Mouse (Mus musculus): ENCODE data around the gene Tkfc. TPM values are rescaled to one million over a fixed set of nuclear protein-coding genes. Genes with fewer than 3 reads are reported as not detected.
A peak's percentile ranks its signal among the peaks of the same experiment; 100 is the strongest.

The Tkfc gene
- 22.1 and 22.4 TPM in 2 replicates for polyA plus RNA-seq (2016; fragmentation: Nextera tagmentation; extraction: Ambion mirVana)

GRCm38 (mm10) chr19:10605293-10605900 lies at the start of gene Tkfc, which contains the start of gene Ddb1:
Gene Tkfc, minus strand, starts transcription at chr19:10605654.
Gene Ddb1, plus strand, starts transcription at chr19:10605327.
- H3K4me1 ChIP-seq, result peaks cover 44% of the 10 kb centered on the region
- H3K27me3 ChIP-seq (replicated peaks; ENCODE audit: low read depth, poor library complexity, severe bottlenecking), result no peaks in the 10 kb centered on the region
- peak within 1 kb of the TSS; percentile 91 for H3K27ac ChIP-seq (replicated peaks)
- under 1% methylated on average over 49 of the region's 49 CpGs for WGBS
- H3K36me3 ChIP-seq (replicated peaks), result peaks cover 41% of the 10 kb centered on the region
- peak; percentile 99 for DNase-seq (ENCODE audit: low spot score)
- H3K4me3 ChIP-seq, result peak within 1 kb of the TSS; percentile 89
- H3K9me3 ChIP-seq, result no peaks in the 10 kb centered on the region

GRCm38 (mm10) chr19:10648156-10648555 lies 42.7 kb upstream of the Tkfc start:
- WGBS, result 78% methylated on average over 8 of the region's 8 CpGs
- H3K27me3 ChIP-seq (replicated peaks; ENCODE audit: low read depth, poor library complexity, severe bottlenecking), result no peaks in the 10 kb centered on the region
- no peak overlapping the region for H3K4me3 ChIP-seq
- DNase-seq (ENCODE audit: low spot score), result no peak
- no peaks in the 10 kb centered on the region for H3K9me3 ChIP-seq
- H3K4me1 ChIP-seq, result 0 out of 2 replicates have a peak, but pooled peaks cover 5% of the 10 kb centered on the region
- no peak overlapping the region for H3K27ac ChIP-seq (replicated peaks)
- no peaks in the 10 kb centered on the region for H3K36me3 ChIP-seq (replicated peaks)

GRCm38 (mm10) chr19:10645616-10646015 lies 40.2 kb upstream of the Tkfc start:
- Histone ChIP-seq H3K4me1 (peaks cover 9% of the 10 kb centered on the region; the same call in 1 of the 2 replicates), H3K27me3 (replicated peaks; ENCODE audit: low read depth, poor library complexity, severe bottlenecking) (no peaks in the 10 kb centered on the region), H3K36me3 (replicated peaks) (no peaks in the 10 kb centered on the region), H3K9me3 (no peaks in the 10 kb centered on the region), H3K4me3 (no peak overlapping the region), H3K27ac (replicated peaks) (no peak overlapping the region)
- 86% methylated on average over 2 of the region's 2 CpGs for WGBS
- no peak for DNase-seq (ENCODE audit: low spot score)

- no peaks in the 10 kb centered on the region for H3K36me3 ChIP-seq (replicated peaks)
- H3K4me1 ChIP-seq, result peaks cover 11% of the 10 kb centered on the region; the same call in 1 of the 2 replicates
- no peak overlapping the region for H3K4me3 ChIP-seq
- H3K27me3 ChIP-seq (replicated peaks; ENCODE audit: low read depth, poor library complexity, severe bottlenecking), result peaks cover 3% of the 10 kb centered on the region
- 54% methylated on average over 13 of the region's 13 CpGs for WGBS
- no peaks in the 10 kb centered on the region for H3K9me3 ChIP-seq
- H3K27ac ChIP-seq (replicated peaks), result no peak overlapping the region; the same call in 1 of the 2 replicates
- DNase-seq (ENCODE audit: low spot score), result no peak
Observed at GRCm38 (mm10) chr19:10640589-10641378, 35.3 kb upstream of the Tkfc start.

DNA sequence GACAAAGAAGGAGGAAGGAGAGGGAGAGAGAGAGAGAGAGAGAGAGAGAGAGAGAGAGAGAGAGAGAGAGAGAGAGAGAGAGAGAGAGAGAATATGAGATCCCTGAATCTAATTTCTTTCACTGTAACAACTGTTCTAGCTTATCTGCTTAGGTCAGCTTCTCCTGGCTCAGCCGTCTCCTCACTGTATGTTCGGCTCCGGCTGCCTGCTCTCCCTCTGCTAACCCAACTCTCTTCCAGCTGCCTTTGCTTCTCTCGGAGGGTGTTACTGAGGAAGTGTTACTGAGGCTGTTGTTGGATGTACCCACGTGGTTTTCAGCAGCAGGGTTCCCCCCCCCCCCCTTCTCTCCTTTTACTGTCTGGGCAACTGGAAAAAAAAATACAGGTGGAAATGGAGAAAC lies 34.6 kb upstream of the Tkfc start:
- Histone ChIP-seq H3K4me1 (peaks cover 15% of the 10 kb centered on the region), H3K27me3 (replicated peaks; ENCODE audit: low read depth, poor library complexity, severe bottlenecking) (peaks cover 10% of the 10 kb centered on the region), H3K27ac (replicated peaks) (no peak overlapping the region), H3K4me3 (peak overlapping the region; percentile 22; the same call in 1 of the 2 replicates), H3K36me3 (replicated peaks) (no peaks in the 10 kb centered on the region), H3K9me3 (no peaks in the 10 kb centered on the region)
- 18% methylated on average over 5 of the region's 5 CpGs for WGBS
- DNase-seq (ENCODE audit: low spot score), result no peak

DNA sequence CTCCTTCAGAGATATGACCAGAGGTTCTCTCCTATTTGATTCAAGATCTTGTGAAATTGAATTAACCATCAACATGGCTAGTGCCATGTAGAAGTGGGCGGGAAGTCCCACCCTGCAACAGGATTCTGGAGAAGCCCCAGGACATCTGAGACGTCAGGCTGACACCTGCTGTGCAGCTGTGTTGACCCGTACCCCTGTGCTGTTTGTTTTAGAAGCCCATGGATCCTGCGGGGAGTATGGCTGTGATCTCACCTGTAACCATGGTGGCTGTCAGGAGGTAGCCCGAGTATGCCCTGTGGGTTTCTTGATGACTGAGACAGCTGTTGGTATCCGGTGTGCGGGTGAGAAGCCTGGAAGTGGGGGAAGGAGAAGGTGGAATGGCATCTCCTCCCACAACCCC lies 32.4 kb upstream of the Tkfc start:
- H3K9me3 ChIP-seq, result no peaks in the 10 kb centered on the region
- H3K27me3 ChIP-seq (replicated peaks; ENCODE audit: low read depth, poor library complexity, severe bottlenecking), result peaks cover 12% of the 10 kb centered on the region
- no peak for DNase-seq (ENCODE audit: low spot score)
- H3K36me3 ChIP-seq (replicated peaks), result no peaks in the 10 kb centered on the region
- WGBS, result 62% methylated on average over 7 of the region's 7 CpGs
- peaks cover 30% of the 10 kb centered on the region for H3K4me1 ChIP-seq
- H3K4me3 ChIP-seq, result no peak overlapping the region
- H3K27ac ChIP-seq (replicated peaks), result no peak overlapping the region

- H3K9me3 ChIP-seq, result no peaks in the 10 kb centered on the region
- peak overlapping the region; percentile 79 for H3K27ac ChIP-seq (replicated peaks)
- peaks cover 19% of the 10 kb centered on the region for H3K4me1 ChIP-seq
- 3% methylated on average over 21 of the region's 21 CpGs for WGBS
- H3K27me3 ChIP-seq (replicated peaks; ENCODE audit: low read depth, poor library complexity, severe bottlenecking), result peaks cover 12% of the 10 kb centered on the region
- DNase-seq (ENCODE audit: low spot score), result peak; percentile 79
- peak overlapping the region; percentile 64 for H3K4me3 ChIP-seq
- H3K36me3 ChIP-seq (replicated peaks), result peaks cover 26% of the 10 kb centered on the region
Observed at GRCm38 (mm10) chr19:10634872-10635318, 29.4 kb upstream of the Tkfc start.

DNA sequence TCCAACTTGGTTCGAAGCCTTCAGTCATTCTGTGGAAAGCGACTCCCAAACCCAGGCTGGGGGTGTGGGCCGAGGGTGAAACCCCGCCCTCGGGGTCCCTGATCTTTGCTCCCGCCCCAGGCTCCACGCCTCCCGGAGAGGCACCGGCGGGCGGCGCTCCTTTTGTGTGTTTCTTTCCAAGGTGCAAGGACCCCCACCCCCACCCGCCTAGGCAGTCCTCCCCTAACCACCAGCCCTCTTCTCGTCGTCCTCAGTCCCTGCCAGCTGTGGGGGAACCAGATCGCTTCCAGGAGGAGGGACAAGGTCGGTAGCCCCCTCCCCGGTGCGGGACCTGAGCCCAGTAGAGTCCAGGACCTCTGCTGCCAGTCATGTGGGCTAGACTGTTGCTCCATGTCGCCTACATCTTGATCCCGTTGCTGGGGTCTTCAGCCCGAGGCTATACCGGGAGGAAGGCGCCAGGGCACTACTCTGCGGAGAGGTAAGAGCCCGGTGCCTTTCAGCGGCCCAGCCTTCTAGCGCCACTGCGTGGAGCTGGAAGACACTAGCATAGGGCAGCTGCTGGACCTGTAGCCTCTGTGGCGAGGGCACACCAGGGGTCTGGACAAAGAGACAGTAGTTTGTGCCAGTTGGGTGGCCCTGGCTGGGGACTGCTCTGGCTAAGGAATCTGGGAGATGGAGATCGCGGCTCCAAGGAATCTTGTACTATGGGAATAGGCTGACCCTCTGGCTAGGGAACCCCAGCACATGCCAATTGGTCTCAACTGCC lies 28.8 kb upstream of the Tkfc start, which contains the start of gene Vwce:
Vwce (plus strand) TSS at position 108 of the 766 bp plus-strand sequence.
- Histone ChIP-seq H3K36me3 (replicated peaks) (peaks cover 32% of the 10 kb centered on the region), H3K4me3 (peak within 1 kb of the TSS; percentile 64), H3K27ac (replicated peaks) (peak within 1 kb of the TSS; percentile 79), H3K9me3 (no peaks in the 10 kb centered on the region), H3K4me1 (peaks cover 18% of the 10 kb centered on the region), H3K27me3 (replicated peaks; ENCODE audit: low read depth, poor library complexity, severe bottlenecking) (peaks cover 12% of the 10 kb centered on the region)
- peak; percentile 77 for DNase-seq (ENCODE audit: low spot score)
- WGBS, result 2% methylated on average over 32 of the region's 32 CpGs

GRCm38 (mm10) chr19:10608573-10609240 lies 3.3 kb upstream of the Tkfc start:
- WGBS, result 91% methylated on average over 5 of the region's 5 CpGs
- H3K27ac ChIP-seq (replicated peaks), result no peak overlapping the region

GRCm38 (mm10) chr19:10605901-10606622 lies 608 bp upstream of the Tkfc start:
- peak overlapping the region; percentile 89 for H3K4me3 ChIP-seq
- DNase-seq (ENCODE audit: low spot score), result no peak
- peaks cover 44% of the 10 kb centered on the region for H3K4me1 ChIP-seq
- WGBS, result 7% methylated on average over 20 of the region's 20 CpGs
- H3K27me3 ChIP-seq (replicated peaks; ENCODE audit: low read depth, poor library complexity, severe bottlenecking), result no peaks in the 10 kb centered on the region
- no peaks in the 10 kb centered on the region for H3K9me3 ChIP-seq
- peaks cover 45% of the 10 kb centered on the region for H3K36me3 ChIP-seq (replicated peaks)
- peak overlapping the region; percentile 91 for H3K27ac ChIP-seq (replicated peaks)

More at GRCm38 (mm10) chr19:10608573-10609240, 3.3 kb upstream of the Tkfc start:
- no peaks in the 10 kb centered on the region for H3K9me3 ChIP-seq
- peaks cover 72% of the 10 kb centered on the region for H3K36me3 ChIP-seq (replicated peaks)
- peaks cover 28% of the 10 kb centered on the region for H3K4me1 ChIP-seq
- DNase-seq (ENCODE audit: low spot score), result no peak
- no peaks in the 10 kb centered on the region for H3K27me3 ChIP-seq (replicated peaks; ENCODE audit: low read depth, poor library complexity, severe bottlenecking)
- no peak overlapping the region for H3K4me3 ChIP-seq

DNA sequence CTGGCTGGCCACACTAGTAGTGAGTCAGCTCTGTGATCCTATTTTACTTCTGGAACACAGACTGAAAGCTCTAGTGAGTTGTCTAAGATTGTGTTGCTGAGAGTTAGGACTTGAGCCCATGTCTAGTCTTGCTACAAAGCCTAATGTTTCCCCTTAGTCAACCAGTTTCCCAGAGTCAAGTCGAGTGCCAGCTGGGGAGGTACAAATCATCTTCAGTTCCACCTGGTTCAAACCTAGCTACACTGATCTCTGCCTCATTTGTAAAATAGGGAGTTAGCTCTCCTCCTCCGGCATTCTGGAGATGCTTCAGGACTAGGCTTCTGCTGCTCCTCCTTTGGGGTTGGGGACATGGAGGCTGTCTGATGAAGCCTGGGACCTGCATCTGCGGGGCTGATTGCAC lies 920 bp downstream of the Tkfc start:
- Histone ChIP-seq H3K4me1 (peaks cover 44% of the 10 kb centered on the region), H3K27ac (replicated peaks) (peak overlapping the region; percentile 91)
- WGBS, result 63% methylated on average over 3 of the region's 3 CpGs

More for the DNA sequence above, 920 bp downstream of the Tkfc start:
- Histone ChIP-seq H3K27me3 (replicated peaks; ENCODE audit: low read depth, poor library complexity, severe bottlenecking) (no peaks in the 10 kb centered on the region), H3K9me3 (no peaks in the 10 kb centered on the region), H3K4me3 (peak overlapping the region; percentile 89), H3K36me3 (replicated peaks) (peaks cover 41% of the 10 kb centered on the region)
- DNase-seq (ENCODE audit: low spot score), result no peak

Data from embryonic facial prominence, embryonic 10.5 days (tissue).